Mouse (Mus musculus) layer of hippocampus, postnatal 10 days (tissue): ENCODE measurements around the gene Akap13. TPM values are rescaled to one million over a fixed set of nuclear protein-coding genes. Genes with fewer than 3 reads are reported as not detected.

Experiments used
- DNase-seq, 2 experiments: peaks; one replicate each; pipeline ENCODE4 v3.0.0; 2021; ENCODE audit warnings: low spot score in 2 of 2
- total RNA-seq, 2 experiments: library from RNA; stranded (reverse); gene quantifications; 2 replicates each; pipeline ENCODE4 v1.2.3; 2021

The Akap13 gene
- total RNA-seq, 2 experiments from 2014 or later: 53.5 to 57.1 TPM

DNA sequence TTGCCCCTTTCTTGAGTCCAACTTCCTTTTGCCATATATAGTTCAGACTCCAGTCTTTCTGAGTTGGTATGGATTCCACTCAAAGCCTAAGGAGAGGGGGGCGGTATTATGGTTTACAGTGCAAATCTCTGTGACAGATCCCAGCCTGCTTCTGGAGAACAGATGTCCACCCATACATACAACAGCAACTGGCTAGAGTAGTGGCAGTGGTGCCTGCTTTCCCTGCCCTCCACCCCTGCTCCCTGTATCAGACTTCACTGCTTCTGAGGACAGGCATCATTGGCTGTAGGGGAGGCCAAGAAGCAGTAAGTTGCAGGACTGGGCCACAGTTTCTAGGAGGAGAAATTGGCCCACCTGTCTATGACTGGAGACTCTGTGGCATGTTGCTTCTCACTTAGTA, 102.9 kb downstream of the Akap13 start:
- no peak for DNase-seq

DNA sequence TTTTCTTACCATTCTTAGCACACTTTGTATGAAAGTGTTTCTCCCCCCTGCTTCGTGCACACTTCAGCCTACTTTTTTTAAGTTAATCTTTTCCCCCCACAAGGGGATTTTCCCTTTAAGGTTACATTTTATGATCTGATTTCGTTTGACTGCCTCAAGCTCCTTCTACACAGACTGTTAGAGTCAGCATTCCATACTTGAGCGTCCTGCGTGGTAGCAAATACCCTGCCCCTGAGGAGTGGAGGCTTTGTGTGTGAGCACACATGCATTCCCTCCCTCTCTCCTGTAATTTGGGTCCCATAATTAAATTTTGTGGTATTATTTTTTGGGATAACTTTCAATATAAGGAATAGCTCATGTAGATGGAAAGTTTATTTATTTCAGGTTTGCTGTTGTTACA, 103.8 kb downstream of the Akap13 start:
- DNase-seq: no peak

DNA sequence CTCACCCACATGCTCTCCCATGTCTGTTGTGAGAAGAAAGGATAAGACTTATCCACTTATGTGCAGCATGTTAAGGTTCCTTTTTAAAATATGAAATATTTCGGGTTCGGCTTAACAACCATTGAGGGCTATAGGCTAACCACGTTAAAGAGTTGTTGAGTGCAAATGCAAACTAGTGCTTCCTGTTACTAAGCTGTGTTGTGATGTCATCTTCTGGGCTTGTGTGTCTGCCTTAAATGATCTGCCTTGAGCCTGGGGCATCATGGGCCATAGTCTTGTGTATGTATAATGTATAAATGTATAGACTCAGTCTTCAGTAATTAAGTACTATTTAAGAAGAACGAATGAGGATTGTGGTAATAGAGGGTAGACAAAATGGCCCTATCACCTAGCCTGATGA, 104.6 kb downstream of the Akap13 start:
- DNase-seq: no peak

DNA sequence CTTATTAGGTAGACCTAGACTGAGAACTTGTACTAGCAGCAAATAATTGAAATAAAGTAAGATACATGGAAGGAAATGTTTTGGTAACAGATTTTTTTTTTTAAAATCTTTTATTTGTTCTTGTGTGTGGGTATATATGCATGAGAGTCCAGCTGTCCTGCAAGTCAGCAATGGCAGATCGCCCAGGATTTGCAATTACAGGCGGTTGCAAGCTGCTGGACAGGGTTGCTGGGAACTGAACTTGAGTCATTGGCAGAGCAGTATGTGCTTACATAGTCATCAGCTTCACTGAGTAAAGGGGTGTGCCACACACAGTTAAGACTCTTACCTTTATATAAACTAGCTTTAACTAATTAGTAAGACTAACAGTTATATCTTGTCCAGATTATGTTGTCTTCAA, 105.2 kb downstream of the Akap13 start:
- DNase-seq: no peak

GRCm38 (mm10) chr7:75561134-75561533, 105.8 kb downstream of the Akap13 start:
- no peak for DNase-seq

- DNase-seq: no peak
These were observed 112.9 kb downstream of the Akap13 start for GRCm38 (mm10) chr7:75568276-75568675.

DNA sequence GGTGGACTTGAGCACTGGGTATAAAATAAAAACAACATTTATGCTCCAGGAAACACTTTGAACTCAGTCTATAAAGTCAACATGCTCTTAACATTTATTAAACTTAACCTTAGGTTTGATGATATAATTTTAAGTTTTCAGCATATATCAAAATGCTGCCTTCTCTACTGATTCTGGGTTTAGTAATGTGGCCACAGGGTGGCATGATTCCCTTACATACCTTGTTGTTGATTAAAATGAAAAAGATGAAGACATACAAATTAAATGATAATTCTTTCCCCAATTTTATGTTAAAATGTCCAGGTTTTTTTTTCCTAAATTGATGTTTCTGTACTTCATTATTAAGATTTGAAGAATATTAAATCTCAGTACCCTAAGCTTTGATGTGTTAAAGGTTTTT, 113.5 kb downstream of the Akap13 start:
- DNase-seq: no peak

DNA sequence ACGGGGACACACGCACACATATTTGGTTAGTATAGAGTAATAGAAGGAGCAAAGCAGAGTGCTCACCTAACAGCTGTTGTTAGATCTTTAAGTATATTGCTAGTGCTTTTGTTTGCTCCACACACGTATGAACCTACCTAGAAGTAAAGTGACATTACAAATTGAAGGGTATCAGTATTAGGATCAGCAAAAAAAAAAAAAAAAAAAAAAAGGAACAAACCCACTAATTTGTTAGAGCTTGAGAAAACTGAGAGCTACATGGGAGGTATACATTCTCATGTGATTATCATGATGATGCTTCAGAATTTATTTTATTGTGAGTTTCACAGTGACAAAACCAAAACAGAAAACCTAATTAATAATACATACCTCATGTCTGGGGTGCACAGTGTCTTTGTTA, 114.9 kb downstream of the Akap13 start:
- DNase-seq: no peak

DNA sequence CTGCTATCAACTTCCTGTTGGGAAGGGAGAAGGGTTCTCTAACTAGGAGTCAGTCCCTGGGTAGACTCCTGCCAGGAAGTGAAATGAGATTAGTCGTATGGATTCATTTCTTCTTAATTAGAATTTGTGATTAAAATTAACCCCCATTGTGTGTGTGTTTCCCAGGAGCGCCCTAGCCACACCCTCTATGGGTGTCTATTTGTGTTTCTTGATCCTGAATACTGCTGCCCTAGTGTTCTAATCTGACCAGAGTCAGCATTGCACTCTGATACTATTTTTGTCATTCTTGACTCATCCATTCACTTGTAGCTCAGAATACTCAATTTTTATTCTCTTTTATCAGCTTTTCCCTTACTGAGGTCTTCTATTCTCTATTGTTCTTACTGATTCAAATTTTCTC, 115.7 kb downstream of the Akap13 start:
- no peak for DNase-seq

DNA sequence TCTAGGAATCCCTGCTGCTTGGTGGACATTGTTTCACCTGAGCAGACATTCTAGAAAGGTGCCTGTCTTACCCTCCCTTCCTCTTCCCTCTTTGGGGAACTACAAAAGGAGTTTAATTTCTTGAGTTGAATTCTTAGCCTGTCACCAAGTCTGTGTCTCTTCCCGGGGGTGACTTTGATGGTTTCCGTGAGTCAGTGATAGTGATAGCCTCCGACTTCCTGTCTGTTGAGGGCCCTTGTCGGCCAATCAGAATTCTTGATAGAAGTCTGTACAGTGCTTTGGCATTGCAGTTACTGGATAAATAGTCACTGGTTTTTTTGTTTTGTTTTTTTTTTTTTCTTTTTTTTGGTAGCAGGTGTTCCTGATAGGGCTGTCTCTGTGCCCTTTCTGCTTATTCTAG, 116.8 kb downstream of the Akap13 start:
- no peak for DNase-seq

DNA sequence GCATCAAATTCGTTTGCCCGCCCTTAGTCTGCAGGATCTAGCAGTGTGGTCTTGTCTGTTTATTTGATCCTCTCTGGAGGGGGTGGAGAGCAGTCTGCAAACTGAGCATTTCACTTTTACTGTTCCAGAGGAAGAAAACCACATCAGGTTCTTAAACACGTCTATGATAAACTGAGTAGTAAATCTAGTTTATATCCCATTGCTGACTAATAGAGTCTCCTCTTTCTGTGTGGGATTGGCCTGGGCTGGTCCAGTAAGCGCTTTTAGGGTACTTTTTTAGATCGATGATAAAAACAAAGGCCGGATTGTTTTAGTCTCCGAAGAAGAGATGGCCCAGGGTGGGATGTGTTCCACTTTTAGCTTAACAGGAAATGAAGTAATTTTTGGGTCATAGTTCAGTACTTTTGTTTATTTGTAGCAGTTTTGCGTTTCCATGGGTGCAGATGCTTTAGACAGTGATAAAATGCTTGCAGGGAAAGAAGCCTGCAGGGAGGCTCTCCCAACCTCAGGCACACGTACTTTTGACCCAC, 119.9 kb downstream of the Akap13 start:
- no peak for DNase-seq

GRCm38 (mm10) chr7:75575800-75576585, 120.7 kb downstream of the Akap13 start:
- no peak for DNase-seq

DNA sequence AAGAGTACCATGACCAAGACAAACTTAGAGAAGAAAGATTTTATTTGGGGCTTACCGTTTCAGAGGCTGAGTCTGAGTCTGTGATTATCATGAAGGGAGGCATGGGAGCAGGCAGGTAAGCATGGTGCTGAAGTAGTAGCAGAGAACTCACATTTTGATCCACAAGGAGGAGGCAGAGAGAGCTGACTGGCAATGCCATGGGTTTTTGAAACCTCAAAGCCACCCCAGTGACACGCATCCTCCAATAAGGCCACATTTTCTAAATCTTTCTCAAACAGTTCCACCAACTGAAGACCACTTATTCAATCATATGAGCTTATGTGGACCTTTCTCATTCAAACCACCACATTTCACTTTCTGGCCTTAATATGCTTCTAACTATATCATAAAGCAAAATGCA, 121.5 kb downstream of the Akap13 start:
- no peak for DNase-seq

DNA sequence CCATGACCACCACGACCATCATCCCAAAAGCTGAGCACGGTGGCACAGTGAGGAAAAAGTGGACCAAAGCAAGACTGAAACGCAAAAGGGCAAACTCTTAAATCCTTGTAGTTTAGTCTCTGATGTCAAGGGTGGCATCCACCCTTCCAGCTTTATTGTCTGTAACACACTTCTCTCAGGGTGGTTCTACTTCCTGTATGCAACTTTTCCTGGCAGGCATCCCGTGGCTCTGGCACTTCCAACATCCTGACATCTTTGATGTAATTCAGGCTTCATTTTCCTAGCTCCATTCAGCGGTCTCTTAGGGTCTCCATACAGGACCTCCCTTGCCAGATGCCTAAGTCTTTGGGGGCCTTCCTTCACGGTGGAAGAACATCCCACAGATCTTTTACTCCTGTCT, 122.0 kb downstream of the Akap13 start:
- DNase-seq: no peak

GRCm38 (mm10) chr7:75578647-75579046, 123.3 kb downstream of the Akap13 start:
- DNase-seq: no peak

DNA sequence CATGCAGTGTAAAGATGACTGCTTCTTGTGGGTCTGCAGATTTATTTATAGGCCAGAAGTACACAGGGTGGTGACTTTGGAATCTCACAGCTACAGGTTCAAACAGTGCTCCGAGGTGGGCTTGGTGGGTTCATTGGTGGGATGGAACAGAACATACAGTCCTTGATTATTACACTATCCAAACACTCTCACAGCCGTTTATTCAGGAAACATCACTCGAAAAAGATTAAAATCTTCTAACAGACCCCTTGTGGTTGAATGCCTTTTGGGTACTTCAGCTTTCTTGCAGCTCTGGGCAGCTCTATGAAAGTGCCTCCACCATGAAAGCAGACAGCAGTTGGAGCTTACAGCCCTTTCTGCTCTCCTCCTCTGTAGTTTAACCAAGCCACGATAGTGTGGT, 126.8 kb downstream of the Akap13 start:
- no peak for DNase-seq

- DNase-seq: no peak
These were observed 128.8 kb downstream of the Akap13 start for GRCm38 (mm10) chr7:75584100-75584499.

GRCm38 (mm10) chr7:75585409-75585808, 130.1 kb downstream of the Akap13 start:
- DNase-seq: no peak

- DNase-seq: no peak
These were observed 130.8 kb downstream of the Akap13 start for GRCm38 (mm10) chr7:75586113-75586512.

DNA sequence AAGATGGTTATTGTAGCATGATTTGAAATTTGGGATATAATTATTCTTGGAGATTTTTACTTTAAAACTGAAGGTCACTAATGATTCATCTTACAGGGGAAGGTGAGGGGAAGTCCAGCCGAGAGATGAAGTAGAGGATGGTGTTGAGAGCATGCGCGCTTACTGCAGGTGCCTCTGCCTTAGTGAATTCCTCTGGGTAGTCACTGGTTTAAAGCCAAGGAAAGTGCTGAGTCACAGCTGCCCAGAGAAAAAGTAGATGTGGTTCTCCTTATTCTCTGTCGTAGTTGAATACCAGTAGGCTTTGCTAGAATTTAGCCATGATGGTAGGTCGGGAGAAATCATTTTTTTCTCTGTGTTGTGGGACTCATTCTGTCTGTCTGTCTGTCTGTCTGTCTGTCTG, 132.4 kb downstream of the Akap13 start:
- DNase-seq: no peak

DNA sequence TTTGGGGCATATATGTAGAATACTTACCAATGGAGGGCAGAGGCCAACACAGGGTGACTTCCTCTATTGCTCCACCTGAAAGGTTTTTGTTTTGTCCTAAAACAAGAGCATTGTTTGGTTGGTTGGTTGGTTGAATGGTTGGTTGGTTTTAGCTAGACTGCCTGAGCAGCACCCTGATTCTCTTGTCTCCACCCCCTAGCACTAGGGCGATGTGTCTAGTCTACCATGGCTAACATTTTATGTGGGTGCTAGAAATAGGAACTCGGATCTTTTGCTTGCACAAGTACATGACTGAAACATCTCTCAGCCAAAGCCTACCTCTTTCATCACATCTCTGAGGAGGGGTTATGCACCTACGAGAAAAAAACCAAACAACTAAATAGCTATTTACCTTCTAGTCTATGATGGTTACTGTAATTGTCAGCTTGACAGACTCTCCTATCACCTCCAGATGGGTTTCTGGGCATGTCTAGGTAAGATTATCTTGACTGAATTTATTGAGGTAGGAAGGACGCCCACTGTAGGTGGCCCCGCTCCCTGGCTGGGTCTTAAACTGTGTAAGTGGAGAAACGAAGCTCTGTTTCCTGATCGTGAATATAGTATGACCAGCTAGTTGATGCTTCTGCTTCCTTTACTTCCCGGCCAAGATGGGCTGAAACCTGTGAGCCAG, 134.1 kb downstream of the Akap13 start:
- no peak for DNase-seq

DNA sequence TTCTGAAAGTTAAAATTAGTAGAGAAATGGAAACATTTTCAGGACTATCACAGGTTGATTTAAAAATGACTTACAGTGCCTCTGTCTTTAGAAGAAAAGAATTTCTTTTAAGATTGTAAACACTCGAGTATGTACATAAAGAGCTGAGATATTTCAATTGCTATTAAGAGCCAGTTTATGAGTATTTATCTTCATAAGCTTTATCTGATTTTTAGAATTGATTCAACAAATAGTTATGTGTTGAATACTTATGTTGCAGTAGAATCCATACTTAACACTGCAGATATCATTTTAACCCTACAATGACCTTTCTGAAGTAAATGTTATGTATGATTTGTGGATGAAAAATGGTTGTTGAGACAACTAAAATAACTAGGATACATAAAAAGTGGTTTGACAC, 136.6 kb downstream of the Akap13 start:
- DNase-seq: no peak

DNA sequence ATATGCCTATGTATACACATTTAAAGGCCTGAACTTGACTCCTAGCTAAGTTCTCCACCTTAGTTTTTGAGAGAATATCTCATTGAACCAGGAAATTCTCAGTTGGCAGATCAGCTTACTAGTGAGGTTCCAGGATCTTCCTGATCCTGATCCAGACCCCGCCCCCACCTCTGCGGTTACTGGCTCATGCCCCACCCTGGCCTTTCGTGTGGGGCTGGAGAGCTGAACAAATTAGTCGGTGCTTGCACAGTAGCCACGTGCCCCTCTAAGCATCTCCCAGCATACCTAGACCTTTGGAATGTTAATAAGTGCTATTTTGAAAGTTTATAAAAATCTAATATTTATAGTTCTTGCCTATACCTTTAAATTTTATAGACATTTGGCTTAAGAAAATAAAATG, 139.5 kb downstream of the Akap13 start:
- DNase-seq: no peak
